Mouse (Mus musculus) heart, embryonic 14.5 days (tissue): ENCODE data around the gene Pdcd6. TPM values are rescaled to one million over a fixed set of nuclear protein-coding genes. Genes with fewer than 3 reads are reported as not detected.
A peak's percentile ranks its signal among the peaks of the same experiment; 100 is the strongest.

Experiments
- ATAC-seq: fragments of 200-750 bp; cut with Nextera tagmentation; 2 replicates; pipeline ENCODE4 v1.8.0; 2017; ENCODE audit warnings: low read depth, moderate TSS enrichment; ENCODE audit not compliant: insufficient number of reproducible peaks, insufficient read depth, low FRiP score
- H3K27ac ChIP-seq, 2 experiments: fragments of 200-500 bp in 1 of 2; fragments of 300-500 bp in 1 of 2; sonication (generic) in 1 of 2; replicated peaks in 1 of 2; 2 replicates each; pipeline ENCODE4 v1.5.1; 2012 to 2014; ENCODE audit warnings: low read depth in 2 of 2, low read length in 2 of 2, control low read depth in 1 of 2, mild to moderate bottlenecking in 1 of 2, mixed read lengths in 1 of 2; ENCODE audit not compliant: control insufficient read depth in 1 of 2, insufficient read depth in 1 of 2
- H3K27me3 ChIP-seq: fragments of 300-500 bp; sonication (generic); 2 replicates; pipeline ENCODE4 v1.6.1; 2014; ENCODE audit warnings: mild to moderate bottlenecking, low read length, control low read depth; ENCODE audit not compliant: control insufficient read depth, insufficient read depth
- H3K36me3 ChIP-seq: fragments of 300-500 bp; sonication (generic); 2 replicates; pipeline ENCODE4 v1.6.1; 2014; ENCODE audit warnings: mild to moderate bottlenecking, control low read depth, low read length, mixed read lengths; ENCODE audit not compliant: control insufficient read depth, insufficient read depth
- H3K4me1 ChIP-seq, 2 experiments: fragments of 200-500 bp in 1 of 2; fragments of 300-500 bp in 1 of 2; sonication (generic) in 1 of 2; 2 replicates each; pipeline ENCODE4 v1.6.1; 2012 to 2014; ENCODE audit warnings: low read length in 2 of 2, control low read depth in 1 of 2, mixed read lengths in 1 of 2; ENCODE audit not compliant: control insufficient read depth in 2 of 2, insufficient read depth in 2 of 2
- H3K4me2 ChIP-seq: fragments of 300-500 bp; sonication (generic); 2 replicates; pipeline ENCODE4 v1.6.1; 2014; ENCODE audit warnings: mild to moderate bottlenecking, low read length
- H3K4me3 ChIP-seq, 2 experiments: fragments of 200-500 bp in 1 of 2; fragments of 300-500 bp in 1 of 2; sonication (generic) in 1 of 2; 2 replicates each; pipeline ENCODE4 v1.5.1; 2012 to 2014; ENCODE audit warnings: low read length in 2 of 2, mild to moderate bottlenecking in 2 of 2, control low read depth in 1 of 2, low read depth in 1 of 2, moderate library complexity in 1 of 2; ENCODE audit not compliant: control insufficient read depth in 1 of 2, insufficient read depth in 1 of 2
- H3K9ac ChIP-seq: fragments of 300-500 bp; sonication (generic); 2 replicates; pipeline ENCODE4 v1.6.1; 2014; ENCODE audit warnings: mild to moderate bottlenecking, low read length
- H3K9me3 ChIP-seq: fragments of 300-500 bp; sonication (generic); 2 replicates; pipeline ENCODE4 v1.6.1; 2016; ENCODE audit warnings: low read length, control low read depth; ENCODE audit not compliant: control insufficient read depth
- whole genome bisulfite sequencing: fragments of 180-500 bp; shearing (Covaris S2); extraction: QIAGEN DNeasy Blood & Tissue Kit; methylation state at CpG from one replicate; pipeline ENCODE4 v1.1.7; 2014; 5-methylcytosine and 5-hydroxymethylcytosine counted together
- polyA plus RNA-seq: library from polyadenylated mRNA; unstranded; fragments of >200 nt; fragmentation: Nextera tagmentation; extraction: Ambion mirVana; gene quantifications from 2 replicates; pipeline ENCODE4 v1.2.1, GENCODE M21; 2014

Gene Pdcd6
- polyA plus RNA-seq, 1 experiment from 2014 or later: 109 TPM

DNA sequence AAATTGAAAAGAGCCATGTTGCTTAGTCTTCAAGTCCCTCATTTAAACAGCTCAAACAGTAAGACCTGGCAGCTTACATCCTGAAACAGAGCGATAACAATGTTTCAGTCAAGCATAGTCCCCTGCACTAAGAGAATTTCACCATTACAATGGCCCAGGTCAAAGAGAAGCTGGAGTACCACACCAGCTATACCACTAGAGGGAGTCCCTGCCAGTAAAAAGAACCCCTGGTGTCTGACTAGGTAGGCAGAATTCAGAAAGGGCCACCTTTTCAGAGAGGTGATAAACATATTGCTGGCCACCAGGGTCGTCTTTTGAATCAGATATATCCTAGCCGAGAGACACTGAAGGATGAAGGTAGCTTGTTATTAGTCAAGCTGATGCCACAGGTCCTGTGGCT is 23.7 kb upstream of the Pdcd6 start:
- H3K4me1 ChIP-seq: no peaks in the 10 kb centered on the region
- no peak overlapping the region for H3K27ac ChIP-seq
- ATAC-seq: no peak
- H3K9ac ChIP-seq: no peak overlapping the region
- no peak overlapping the region for H3K4me3 ChIP-seq
- H3K27me3 ChIP-seq: no peaks in the 10 kb centered on the region
- H3K4me2 ChIP-seq: no peak overlapping the region
- 50% methylated on average over 3 of the region's 3 CpGs for WGBS
- H3K36me3 ChIP-seq: peaks cover 88% of the 10 kb centered on the region
- H3K9me3 ChIP-seq: no peaks in the 10 kb centered on the region

DNA sequence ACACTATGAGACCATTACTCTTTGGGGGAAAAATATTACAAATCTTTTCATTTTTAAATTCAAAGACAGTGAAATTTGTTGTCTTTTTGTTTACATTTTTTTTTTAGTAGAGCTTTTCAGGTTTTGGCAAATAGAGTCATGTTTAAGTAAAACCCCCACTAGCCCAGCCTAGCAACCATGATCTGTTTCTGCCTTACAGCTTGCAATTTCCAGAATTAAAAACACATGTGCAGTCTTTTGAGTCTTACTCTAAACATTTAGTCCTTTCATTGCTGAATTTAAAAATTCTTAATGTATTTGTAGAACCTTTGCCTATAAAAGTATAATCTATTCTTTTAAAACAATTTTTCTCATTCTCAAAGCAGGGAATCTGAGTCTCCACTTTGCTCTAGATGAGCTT is 11.9 kb upstream of the Pdcd6 start:
- ATAC-seq: no peak
- no peaks in the 10 kb centered on the region for H3K4me1 ChIP-seq
- H3K9ac ChIP-seq: no peak overlapping the region
- no peaks in the 10 kb centered on the region for H3K9me3 ChIP-seq
- no peaks in the 10 kb centered on the region for H3K27me3 ChIP-seq
- no peak overlapping the region for H3K4me3 ChIP-seq
- H3K27ac ChIP-seq: no peak overlapping the region
- peaks cover 87% of the 10 kb centered on the region for H3K36me3 ChIP-seq
- no peak overlapping the region for H3K4me2 ChIP-seq

DNA sequence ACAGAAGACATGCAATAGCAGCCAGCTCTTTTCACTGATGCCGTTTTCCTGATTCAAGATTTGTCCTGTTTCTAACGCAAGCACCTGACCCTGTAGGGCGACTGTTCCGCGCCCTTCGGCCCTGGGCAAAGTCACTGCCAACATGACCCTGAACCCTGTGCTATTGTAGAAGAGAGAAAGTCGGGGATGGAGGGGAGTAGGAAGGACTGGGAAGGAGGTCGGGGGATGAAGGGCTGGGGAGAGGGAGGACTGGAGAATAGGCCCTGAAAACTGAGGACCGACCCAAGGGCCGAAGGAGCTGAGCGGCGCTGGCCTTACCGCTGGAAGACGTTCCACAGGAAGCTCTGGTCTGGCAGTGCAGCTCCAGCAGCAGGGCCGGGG is 601 bp downstream of the Pdcd6 start:
- H3K36me3 ChIP-seq: peaks cover 32% of the 10 kb centered on the region
- H3K9ac ChIP-seq: peak overlapping the region; percentile 88
- peak overlapping the region; percentile 77 for H3K4me2 ChIP-seq
- peak overlapping the region; percentile 69 to 83 for H3K4me3 ChIP-seq
- H3K27ac ChIP-seq: peak overlapping the region; percentile 55 to 63
- H3K9me3 ChIP-seq: no peaks in the 10 kb centered on the region
- no peaks in the 10 kb centered on the region for H3K27me3 ChIP-seq
- peak; percentile 40 for ATAC-seq
- WGBS: 5% methylated on average over 15 of the region's 15 CpGs
- peaks cover 0 to 11% of the 10 kb centered on the region in 2 experiments; a peak in 2 of 4 replicates for H3K4me1 ChIP-seq

GRCm38 (mm10) chr13:74316386-74316785 is 994 bp downstream of the Pdcd6 start:
- ATAC-seq: no peak
- Histone ChIP-seq H3K36me3 (peaks cover 32% of the 10 kb centered on the region), H3K27ac (peak overlapping the region in 1 of 2 experiments; percentile 63; a peak in 1 of 4 replicates), H3K9ac (peak overlapping the region; percentile 88), H3K4me3 (peak overlapping the region; percentile 69 to 83), H3K4me2 (peak overlapping the region; percentile 77), H3K9me3 (no peaks in the 10 kb centered on the region), H3K27me3 (no peaks in the 10 kb centered on the region), H3K4me1 (peaks cover 0 to 11% of the 10 kb centered on the region in 2 experiments; a peak in 2 of 4 replicates)
- WGBS: 21% methylated on average over 4 of the region's 4 CpGs

DNA sequence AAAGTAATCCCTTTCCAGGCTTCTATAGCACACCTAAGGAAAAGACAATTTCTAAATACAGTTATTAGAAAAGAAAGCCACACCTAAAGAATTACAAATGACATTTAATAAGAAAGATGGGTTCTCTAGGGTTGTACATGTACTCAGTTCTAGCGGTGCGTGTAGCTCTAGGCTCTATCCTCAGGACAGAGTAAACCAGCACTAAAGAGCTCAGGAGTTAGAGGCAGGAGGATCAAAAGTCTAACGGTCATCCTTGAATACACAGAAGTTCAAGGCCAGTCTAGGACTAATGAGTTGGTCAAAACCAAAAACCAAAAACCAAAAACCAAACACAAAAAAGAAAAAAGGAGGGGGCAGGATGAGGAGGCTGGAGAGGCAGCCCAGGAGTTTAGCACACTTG is 2.8 kb downstream of the Pdcd6 start:
- no peak for ATAC-seq
- Histone ChIP-seq H3K9ac (no peak overlapping the region), H3K4me1 (peaks cover 0 to 11% of the 10 kb centered on the region in 2 experiments; a peak in 2 of 4 replicates), H3K36me3 (peaks cover 30% of the 10 kb centered on the region), H3K27me3 (no peaks in the 10 kb centered on the region), H3K4me3 (no peak overlapping the region), H3K27ac (no peak overlapping the region), H3K4me2 (no peak overlapping the region), H3K9me3 (no peaks in the 10 kb centered on the region)
- 95% methylated on average over 3 of the region's 3 CpGs for WGBS

DNA sequence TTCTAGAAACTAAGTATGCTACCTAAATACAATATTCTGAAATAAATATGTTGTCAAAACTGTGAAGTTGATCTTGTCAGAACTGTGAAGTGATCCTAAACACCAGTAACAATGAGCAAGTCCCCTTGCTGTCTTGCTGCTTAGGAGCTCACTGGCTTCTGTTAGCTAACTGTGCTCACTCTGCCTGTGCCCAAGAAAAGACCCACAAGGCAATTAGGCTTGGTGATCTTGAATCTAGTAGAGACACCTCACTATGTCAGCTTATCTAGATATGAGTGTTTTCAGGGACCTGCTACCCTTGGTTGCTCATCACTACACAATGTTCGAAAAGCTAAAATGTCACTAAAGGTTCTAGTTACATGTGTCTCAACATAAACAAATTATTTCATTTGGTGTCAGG is 11.6 kb downstream of the Pdcd6 start:
- no peak for ATAC-seq
- Histone ChIP-seq H3K9ac (no peak overlapping the region), H3K27me3 (no peaks in the 10 kb centered on the region), H3K27ac (no peak overlapping the region), H3K4me2 (no peak overlapping the region), H3K36me3 (peaks cover 83% of the 10 kb centered on the region), H3K9me3 (no peaks in the 10 kb centered on the region), H3K4me3 (no peak overlapping the region), H3K4me1 (no peaks in the 10 kb centered on the region)
- 100% methylated on average over 1 of the region's 1 CpGs for WGBS

GRCm38 (mm10) chr13:74305380-74305779 is 12.0 kb downstream of the Pdcd6 start:
- ATAC-seq: no peak
- Histone ChIP-seq H3K36me3 (peaks cover 79% of the 10 kb centered on the region), H3K4me3 (no peak overlapping the region), H3K9me3 (no peaks in the 10 kb centered on the region), H3K4me1 (no peaks in the 10 kb centered on the region), H3K4me2 (no peak overlapping the region), H3K27me3 (no peaks in the 10 kb centered on the region), H3K27ac (no peak overlapping the region), H3K9ac (no peak overlapping the region)
- 88% methylated on average over 6 of the region's 6 CpGs for WGBS
